Mouse (Mus musculus) kidney, adult 18-20 months (tissue): ENCODE measurements around the gene Mtfp1.
"Not testable (repeated sequence)": the region's sequence is repeated elsewhere in the genome, so short reads cannot be mapped to it uniquely, and the experiment has no call there.

Experiments
- DNase-seq: peaks from one replicate; pipeline ENCODE4 v3.0.0; 2021

Gene Mtfp1

DNA sequence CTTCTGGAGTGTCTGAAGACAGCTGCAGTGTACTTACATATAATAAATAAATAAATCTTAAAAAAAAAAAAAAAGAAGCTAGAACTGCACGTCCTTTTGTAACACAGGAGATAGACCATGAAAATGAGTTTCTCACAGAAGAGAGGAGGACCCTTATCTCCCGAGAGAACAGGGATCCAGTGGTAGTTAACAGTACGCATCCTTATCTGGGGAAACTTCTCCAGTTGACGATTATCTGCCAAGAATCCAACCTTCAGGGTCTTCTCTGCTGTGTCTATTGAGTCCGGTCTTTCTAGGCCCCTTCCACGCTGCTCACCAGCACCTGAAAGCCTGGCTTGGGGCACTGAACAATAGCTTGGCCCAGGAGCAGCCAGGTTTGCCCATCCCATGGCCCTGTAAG, 18.7 kb upstream of the Mtfp1 start:
- no peak for DNase-seq

GRCm38 (mm10) chr11:4113496-4113895, 18.3 kb upstream of the Mtfp1 start:
- no peak for DNase-seq

GRCm38 (mm10) chr11:4112861-4113260, 17.6 kb upstream of the Mtfp1 start:
- no peak for DNase-seq

DNA sequence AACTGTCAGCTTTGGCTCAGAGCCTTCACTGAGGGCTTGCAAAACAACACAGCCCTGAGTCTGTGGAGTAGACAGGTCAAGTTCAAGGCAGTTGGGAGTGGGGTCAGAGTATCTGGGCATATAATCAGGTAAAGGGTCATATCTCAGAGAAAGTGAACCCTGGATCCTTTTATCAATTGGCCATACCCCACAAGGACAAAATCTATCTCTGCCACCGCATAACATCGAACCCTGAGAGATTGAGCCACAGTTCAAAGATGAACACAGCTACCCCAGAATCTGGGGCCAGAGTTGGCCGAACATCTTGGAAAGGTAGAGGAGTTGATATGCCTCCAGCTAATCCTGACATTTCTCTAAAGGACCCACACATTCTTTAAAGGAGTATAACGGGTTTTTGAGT, 16.8 kb upstream of the Mtfp1 start:
- DNase-seq = no peak

DNA sequence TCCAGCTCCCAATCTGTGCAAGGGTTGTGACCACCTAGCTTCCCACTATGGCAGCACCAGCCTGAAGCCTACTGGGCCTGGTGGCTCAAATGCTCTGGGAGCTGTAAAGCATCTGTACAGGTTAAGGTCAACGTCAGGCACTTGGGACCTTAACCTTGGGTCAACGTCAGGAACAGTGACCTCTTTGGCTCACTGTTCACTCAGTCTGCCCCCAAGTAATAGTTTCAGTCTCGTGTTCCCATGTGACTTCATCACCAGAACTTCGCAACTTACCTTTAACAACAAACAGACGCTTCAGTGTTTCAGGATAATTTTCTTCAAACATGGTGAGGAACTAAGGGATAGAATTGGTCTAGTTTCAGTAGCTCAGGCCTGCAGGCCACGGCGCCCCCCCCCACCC, 13.4 kb upstream of the Mtfp1 start:
- DNase-seq = no peak

- not testable (repeated sequence) for DNase-seq
Observed at GRCm38 (mm10) chr11:4107901-4108300, 12.7 kb upstream of the Mtfp1 start.

DNA sequence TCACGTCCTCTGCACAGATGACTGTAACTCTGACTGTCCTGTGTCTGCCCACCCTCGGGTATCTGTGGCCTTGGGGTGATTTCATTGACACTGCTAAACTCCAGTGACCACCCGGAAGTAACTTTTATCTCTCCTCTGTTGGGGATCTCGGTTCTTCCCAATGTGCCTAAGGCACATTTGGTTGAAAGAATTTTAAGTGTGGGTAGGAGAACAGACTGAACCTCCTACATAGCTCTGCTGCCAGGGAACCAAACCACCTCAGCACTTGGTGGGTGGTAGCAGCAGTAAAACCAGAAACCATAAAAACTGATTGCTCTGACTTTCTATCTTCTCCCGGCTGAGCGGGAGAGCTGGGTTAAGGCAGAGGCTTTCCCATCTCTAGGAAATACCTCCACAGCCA, 10.2 kb upstream of the Mtfp1 start:
- DNase-seq = no peak

- DNase-seq = no peak
Observed at GRCm38 (mm10) chr11:4104989-4105388, 9.7 kb upstream of the Mtfp1 start.

GRCm38 (mm10) chr11:4103522-4103921, 8.3 kb upstream of the Mtfp1 start:
- DNase-seq = no peak

- no peak for DNase-seq
Observed at GRCm38 (mm10) chr11:4101851-4102250, 6.6 kb upstream of the Mtfp1 start.

GRCm38 (mm10) chr11:4099447-4099846, 4.2 kb upstream of the Mtfp1 start:
- no peak for DNase-seq

DNA sequence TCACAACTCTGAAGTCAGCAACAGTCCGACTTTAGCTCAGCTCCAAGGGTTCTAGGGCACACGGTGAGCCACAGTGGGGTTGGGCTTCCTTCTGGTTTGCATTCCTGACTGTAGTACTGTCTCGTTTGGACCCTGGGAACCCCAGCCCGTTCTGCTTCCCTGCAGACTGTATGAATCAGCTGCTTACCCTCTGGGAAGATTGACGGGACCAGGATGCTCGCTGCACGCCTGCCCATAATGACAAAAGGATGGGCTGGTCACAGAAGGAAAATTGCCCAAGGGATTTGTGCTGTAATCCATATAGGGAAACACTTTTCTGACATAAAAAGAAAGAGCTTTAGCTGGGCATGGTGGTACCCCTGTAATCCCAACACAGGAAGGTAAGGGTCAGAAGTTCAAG, 3.6 kb upstream of the Mtfp1 start:
- DNase-seq = no peak

DNA sequence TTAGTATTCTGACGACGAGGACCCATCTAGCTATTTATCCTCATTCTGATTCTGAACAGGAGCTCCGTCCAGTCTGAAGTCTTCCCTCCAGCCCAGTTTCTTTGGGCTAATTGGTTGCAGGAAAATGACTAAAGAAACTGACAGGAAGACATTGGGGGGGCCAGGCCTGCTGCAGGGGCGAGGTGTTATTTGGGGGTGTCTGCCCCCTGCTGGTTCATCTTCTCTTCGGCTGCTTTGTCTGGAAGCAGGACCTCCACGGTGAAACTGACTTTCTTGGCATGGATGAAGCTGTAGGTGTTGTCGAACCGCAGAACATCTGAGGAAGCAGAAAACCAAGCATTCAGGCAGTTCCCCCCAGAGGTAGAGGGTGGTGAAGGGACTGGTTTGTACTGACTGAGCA, 2.9 kb upstream of the Mtfp1 start:
- DNase-seq = no peak

DNA sequence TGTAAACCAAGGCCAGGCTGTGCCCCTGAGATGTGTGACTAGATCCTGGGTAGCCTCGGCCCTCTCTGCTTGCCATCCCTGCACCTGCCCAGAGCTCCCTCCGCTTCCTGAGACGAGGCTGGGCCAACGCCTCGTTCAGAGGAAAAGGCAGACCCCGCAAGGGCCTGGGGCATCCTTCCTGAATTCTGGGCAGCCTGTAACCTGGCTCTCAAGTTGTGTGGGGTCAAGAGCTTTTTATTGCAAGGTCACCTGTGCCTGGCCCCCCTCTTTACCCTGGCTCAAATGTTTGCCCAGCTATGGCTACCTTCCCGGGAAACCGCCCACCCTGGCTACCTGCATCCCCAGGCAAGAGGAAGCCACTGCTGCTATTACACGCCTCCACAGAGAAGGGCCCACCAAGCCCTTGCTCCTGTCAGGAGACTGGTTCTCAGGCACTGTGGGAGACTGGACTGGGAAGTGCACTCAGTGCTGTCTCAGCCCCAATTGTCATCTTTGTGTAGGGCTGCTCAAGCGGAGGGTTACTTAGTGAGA, 1.9 kb upstream of the Mtfp1 start:
- no peak for DNase-seq

DNA sequence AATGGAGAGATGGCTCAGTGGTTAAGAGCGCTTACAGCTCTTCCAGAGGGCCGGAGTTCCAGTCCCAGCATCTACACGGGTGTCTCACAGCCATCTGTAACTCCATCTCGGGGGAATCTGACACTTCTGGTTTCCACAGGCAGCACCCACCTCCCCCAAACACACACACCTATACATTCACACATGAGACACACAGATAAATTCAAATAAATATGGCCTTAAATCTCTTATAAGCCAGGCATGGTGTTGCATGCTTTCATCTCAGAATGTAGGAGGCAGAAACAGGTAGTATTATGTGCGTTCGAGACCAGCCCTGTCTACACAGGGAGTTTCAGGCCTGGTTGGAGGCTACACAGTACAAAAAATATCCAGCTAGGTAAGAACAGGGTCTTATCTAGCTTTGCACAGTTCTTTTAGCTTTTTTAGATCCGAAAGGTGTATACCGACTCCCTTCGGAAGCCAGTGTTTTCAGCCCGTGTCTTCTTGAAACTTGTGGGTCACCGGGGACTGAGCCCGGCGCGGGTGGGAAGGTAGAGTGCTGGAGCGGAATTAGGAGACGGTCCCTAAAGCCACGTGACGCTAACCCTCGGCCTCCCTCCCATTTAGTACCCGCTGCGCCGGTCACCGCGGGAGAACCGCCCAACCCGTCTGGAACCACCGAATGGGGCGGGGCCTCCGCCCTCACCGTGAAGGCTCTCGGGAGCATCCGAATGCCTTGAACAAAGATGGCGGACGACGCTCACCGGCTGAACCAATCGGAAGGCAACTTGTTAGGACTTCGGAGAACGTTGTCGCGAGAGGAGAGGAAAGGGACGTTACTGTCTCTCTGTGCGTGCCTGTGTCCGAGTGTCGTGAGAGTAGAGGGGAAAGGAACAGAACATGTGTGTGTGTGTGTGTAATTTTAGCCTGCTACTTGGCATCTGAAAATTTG, 1.1 kb upstream of the Mtfp1 start:
- DNase-seq = peak; percentile 98

GRCm38 (mm10) chr11:4094378-4095170, 671 bp downstream of the Mtfp1 start:
- peak; percentile 81 for DNase-seq

DNA sequence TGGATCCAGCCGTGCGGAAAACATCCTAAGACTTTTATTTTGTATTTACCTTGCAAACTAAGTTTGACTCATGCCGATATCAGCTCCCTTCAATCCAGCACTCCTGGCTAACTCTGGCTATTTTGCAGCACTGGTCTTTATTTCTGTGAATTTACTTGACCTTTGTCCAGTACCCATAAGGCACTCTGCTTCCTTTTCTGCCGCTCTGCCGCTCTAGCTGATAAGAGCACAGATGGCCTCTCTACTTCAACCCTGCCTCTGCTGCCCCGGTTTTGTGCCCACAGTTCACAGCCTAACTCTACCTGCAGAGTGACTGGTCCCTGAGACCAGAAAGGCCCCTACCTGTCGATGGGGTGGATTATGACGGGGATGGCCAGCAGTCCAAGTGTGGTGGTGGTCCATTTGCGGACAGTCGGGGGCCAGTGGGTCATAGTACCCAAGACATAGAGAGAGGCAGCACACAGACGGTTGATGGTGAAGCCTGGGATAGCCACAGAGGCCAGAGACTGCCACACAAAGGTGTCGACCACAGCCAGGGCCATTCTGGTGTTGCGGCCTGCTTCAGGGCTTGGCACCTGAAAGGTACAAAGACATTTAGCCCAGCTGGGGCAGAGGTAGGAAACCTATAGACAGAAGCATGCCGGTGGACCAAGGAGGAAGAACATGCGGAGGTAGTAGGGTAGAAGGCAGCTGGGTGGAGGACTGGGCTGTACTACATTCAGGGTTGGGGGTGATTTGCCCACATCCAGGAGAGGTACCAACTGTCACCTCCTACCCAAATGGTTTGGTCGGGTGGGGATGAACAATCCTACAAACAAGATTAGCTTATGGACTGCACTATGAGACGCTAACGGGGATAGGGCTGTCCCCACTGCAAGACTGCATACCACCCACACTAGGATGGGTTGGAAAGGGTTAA, 1.5 kb downstream of the Mtfp1 start:
- DNase-seq = no peak

- no peak for DNase-seq
Observed at GRCm38 (mm10) chr11:4087267-4087666, 8.0 kb downstream of the Mtfp1 start.

DNA sequence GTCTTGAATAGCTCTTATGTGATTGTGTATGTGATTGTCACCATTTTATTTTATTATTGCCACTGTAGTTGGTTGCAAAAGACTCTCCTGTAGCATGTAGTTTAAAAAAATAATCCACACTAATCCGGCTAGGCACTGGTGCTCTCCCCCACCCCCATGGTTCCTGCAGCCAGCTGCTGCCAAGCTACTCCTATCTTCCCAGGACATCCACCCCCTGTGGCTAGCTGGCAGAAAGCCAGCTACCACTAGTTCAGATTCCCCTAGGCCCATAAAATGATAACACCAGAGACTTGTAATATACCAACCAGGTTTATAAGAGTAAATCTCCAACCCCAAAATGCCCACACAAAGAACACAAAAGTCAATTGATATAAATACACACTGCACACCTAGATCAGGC, 9.0 kb downstream of the Mtfp1 start:
- no peak for DNase-seq

DNA sequence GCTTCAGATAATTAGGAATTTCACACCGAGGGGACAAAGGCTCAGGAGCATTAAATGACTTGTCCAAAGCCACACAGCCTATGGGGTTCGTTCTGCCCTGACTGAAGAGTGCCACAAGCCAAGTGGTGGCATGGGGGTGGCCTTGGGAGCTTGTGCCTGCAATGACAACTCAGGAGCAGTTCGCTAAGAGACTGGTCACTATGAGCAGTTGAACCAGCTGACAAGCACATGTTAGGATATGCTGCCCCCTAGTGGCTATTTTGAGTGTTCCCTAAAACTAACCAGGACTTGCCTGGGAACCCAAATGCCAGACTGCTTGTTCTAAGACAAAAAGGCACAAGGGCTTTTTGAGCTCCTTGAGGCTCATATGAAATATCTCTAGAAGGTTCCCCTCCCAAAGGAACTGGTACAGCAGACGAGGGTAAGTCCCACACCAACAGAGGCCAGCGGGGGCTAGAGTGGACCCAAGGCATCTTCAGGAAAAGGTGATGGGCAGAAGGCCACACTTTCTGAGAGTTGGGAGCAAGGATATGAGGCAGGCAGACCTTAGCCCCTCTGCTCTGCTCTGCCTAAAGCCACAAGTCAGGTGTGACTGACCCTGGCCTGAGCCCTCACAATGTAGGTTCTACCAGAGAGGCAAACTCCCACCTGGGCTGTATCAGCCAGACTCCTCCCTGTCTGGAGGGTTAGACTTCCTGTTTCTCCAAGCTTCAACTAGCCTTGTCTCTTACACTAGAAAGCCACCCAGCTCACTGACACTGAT, 11.7 kb downstream of the Mtfp1 start:
- peak; percentile 45 for DNase-seq

DNA sequence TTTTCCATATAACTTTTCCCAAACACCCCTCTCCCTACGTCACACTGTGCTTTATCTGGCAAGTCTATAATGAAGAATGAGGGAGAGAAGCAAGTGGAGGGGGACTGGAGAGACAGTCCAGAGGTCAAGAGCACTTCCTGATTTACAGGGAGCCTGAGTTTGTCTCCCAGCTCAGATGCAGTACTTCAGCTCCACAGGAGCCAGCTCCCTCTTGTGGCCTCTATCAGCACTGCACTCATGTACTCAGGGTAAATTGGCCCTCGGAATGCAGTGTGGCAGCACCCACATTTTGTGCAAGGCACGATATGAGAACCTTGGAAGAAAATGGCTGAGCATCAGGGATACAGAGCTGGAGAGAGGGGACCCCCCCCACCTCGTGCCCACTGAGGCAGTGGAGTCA, 15.0 kb downstream of the Mtfp1 start:
- DNase-seq = peak; percentile 78
